Mouse (Mus musculus): ENCODE data around the gene Wdhd1. TPM values are rescaled to one million over a fixed set of nuclear protein-coding genes. Genes with fewer than 3 reads are reported as not detected.

Wdhd1 gene
- polyA plus RNA-seq, 1 experiment from 2014 or later: 23.5 TPM

Other genes with a start within 250 kb of the Wdhd1 start
- 3.5 and 7.2 TPM in 2 replicates for gene Gch1, start 87.4 kb downstream of the Wdhd1 start, polyA plus RNA-seq (2015; fragmentation: Nextera tagmentation; extraction: Ambion mirVana)
- 3.7 and 3.9 TPM in 2 replicates for gene Socs4, start 74 bp upstream of the Wdhd1 start, polyA plus RNA-seq (2015; fragmentation: Nextera tagmentation; extraction: Ambion mirVana)
- 60.8 and 63.8 TPM in 2 replicates for gene Mapk1ip1l, start 21.4 kb upstream of the Wdhd1 start, polyA plus RNA-seq (2015; fragmentation: Nextera tagmentation; extraction: Ambion mirVana)
- 0.54 and 1.2 TPM in 2 replicates for gene Lgals3, start 90.9 kb upstream of the Wdhd1 start, polyA plus RNA-seq (2015; fragmentation: Nextera tagmentation; extraction: Ambion mirVana)
- 20.1 and 21.1 TPM in 2 replicates for gene Dlgap5, start 141.6 kb upstream of the Wdhd1 start, polyA plus RNA-seq (2015; fragmentation: Nextera tagmentation; extraction: Ambion mirVana)
- 24.9 and 26.6 TPM in 2 replicates for gene Fbxo34, start 173.6 kb upstream of the Wdhd1 start, polyA plus RNA-seq (2015; fragmentation: Nextera tagmentation; extraction: Ambion mirVana)

All from midbrain, embryonic 13.5 days (tissue).